Mouse (Mus musculus) liver, postnatal 0 days (tissue): ENCODE data around the gene Mybphl. TPM values are rescaled to one million over a fixed set of nuclear protein-coding genes. Genes with fewer than 3 reads are reported as not detected.

ENCODE experiments used
- ATAC-seq: fragments of 200-750 bp; cut with Nextera tagmentation; 2 replicates; pipeline ENCODE4 v1.8.0; 2017; ENCODE audit warnings: mild to moderate bottlenecking, moderate library complexity
- DNase-seq: peaks from one replicate; pipeline ENCODE4 v3.0.0-alpha.2; 2016
- H3K27ac ChIP-seq: fragments of 300-500 bp; sonication (generic); 2 replicates; pipeline ENCODE4 v1.5.1; 2014; ENCODE audit warnings: antibody characterized with exemption, moderate library complexity, mild to moderate bottlenecking, low read depth
- H3K27me3 ChIP-seq: fragments of 300-500 bp; sonication (generic); 2 replicates; pipeline ENCODE4 v1.6.1; 2014; ENCODE audit warnings: low read length, control low read depth, mixed read lengths; ENCODE audit not compliant: insufficient read depth
- H3K36me3 ChIP-seq: fragments of 300-500 bp; sonication (generic); replicated peaks from 2 replicates; pipeline ENCODE4 v1.6.1; 2014; ENCODE audit warnings: mild to moderate bottlenecking, control low read depth, low read length, moderate library complexity, mixed read lengths; ENCODE audit not compliant: insufficient read depth
- H3K4me1 ChIP-seq: fragments of 300-500 bp; sonication (generic); 2 replicates; pipeline ENCODE4 v1.6.1; 2014; ENCODE audit warnings: antibody characterized with exemption, mild to moderate bottlenecking, control low read depth; ENCODE audit not compliant: insufficient read depth
- H3K4me2 ChIP-seq: fragments of 300-500 bp; sonication (generic); 2 replicates; pipeline ENCODE4 v1.6.1; 2014; ENCODE audit warnings: low read depth, mild to moderate bottlenecking, low read length, moderate library complexity, mixed read lengths
- H3K4me3 ChIP-seq: fragments of 300-500 bp; sonication (generic); 2 replicates; pipeline ENCODE4 v1.5.1; 2014; ENCODE audit warnings: low read depth, low read length
- H3K9ac ChIP-seq: fragments of 300-500 bp; sonication (generic); replicated peaks from 2 replicates; pipeline ENCODE4 v1.6.1; 2014; ENCODE audit warnings: mild to moderate bottlenecking, moderate library complexity
- H3K9me3 ChIP-seq: fragments of 300-500 bp; sonication (generic); 2 replicates; pipeline ENCODE4 v1.6.1; 2016; ENCODE audit warnings: mild to moderate bottlenecking, control low read depth, low read length, mixed read lengths
- CTCF ChIP-seq: sonication (generic); IDR thresholded peaks from 2 replicates; pipeline ENCODE4 v1.5.1; 2016; ENCODE audit warnings: antibody characterized with exemption, low read depth
- EP300 ChIP-seq: IDR thresholded peaks from 2 replicates; pipeline ENCODE4 v1.6.1; 2016; ENCODE audit warnings: antibody characterized with exemption, low read depth, mild to moderate bottlenecking
- WGBS: fragments of 180-500 bp; shearing (Covaris S2); extraction: QIAGEN DNeasy Blood & Tissue Kit; methylation state at CpG from one replicate; pipeline ENCODE4 v1.1.7; 2014; ENCODE audit not compliant: insufficient replicate concordance; 5-methylcytosine and 5-hydroxymethylcytosine counted together
- polyA plus RNA-seq: library from polyadenylated mRNA; unstranded; fragments of >200 nt; fragmentation: Nextera tagmentation; extraction: Ambion mirVana; gene quantifications from 2 replicates; pipeline ENCODE4 v1.2.1, GENCODE M21; 2015

Gene Mybphl
- polyA plus RNA-seq, 1 experiment from 2014 or later, result 0.49 TPM

DNA sequence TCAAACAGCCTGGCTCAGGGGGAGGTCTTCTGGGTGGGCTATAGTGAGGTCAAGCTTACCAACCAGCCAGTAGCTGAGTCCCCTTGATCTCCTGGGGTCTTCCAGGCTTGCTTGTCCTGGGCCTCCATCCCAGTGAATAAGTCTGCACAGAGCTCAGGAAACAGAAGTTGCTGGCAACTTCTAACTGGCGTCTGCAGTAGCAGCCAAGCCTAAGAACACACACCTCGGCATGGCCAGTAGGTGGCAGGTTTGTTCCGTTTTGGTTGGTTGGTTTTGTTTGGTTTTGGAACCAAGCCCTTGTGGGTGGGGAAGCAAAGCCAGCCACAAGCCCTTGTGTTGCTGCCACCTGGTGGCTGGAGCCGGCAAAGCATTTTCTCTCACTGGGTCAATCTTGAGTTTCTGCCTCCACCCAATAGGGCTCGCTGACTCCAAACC is 24.4 kb downstream of the Mybphl start:
- DNase-seq (peak; percentile 96), ATAC-seq (peak; percentile 93)
- H3K4me1 ChIP-seq, result peaks cover 13% of the 10 kb centered on the region
- no peaks in the 10 kb centered on the region for H3K36me3 ChIP-seq
- H3K9ac ChIP-seq, result no peak overlapping the region
- 1% methylated on average over 5 of the region's 5 CpGs for WGBS
- H3K4me2 ChIP-seq, result peak overlapping the region; percentile 50; the same call in 1 of the 2 replicates
- TF ChIP-seq CTCF (peak; percentile 99), EP300 (no peak)
- H3K9me3 ChIP-seq, result no peaks in the 10 kb centered on the region
- no peak overlapping the region for H3K27ac ChIP-seq
- H3K4me3 ChIP-seq, result no peak overlapping the region
- H3K27me3 ChIP-seq, result no peaks in the 10 kb centered on the region

- no peak overlapping the region for H3K27ac ChIP-seq
- H3K4me1 ChIP-seq, result peaks cover 3% of the 10 kb centered on the region; the same call in 1 of the 2 replicates
- ATAC-seq, result no peak
- TF ChIP-seq CTCF (no peak), EP300 (no peak)
- WGBS, result 39% methylated on average over 10 of the region's 10 CpGs
- H3K4me2 ChIP-seq, result peak overlapping the region; percentile 13; the same call in 1 of the 2 replicates
- no peak overlapping the region for H3K4me3 ChIP-seq
- no peaks in the 10 kb centered on the region for H3K9me3 ChIP-seq
- H3K27me3 ChIP-seq, result no peaks in the 10 kb centered on the region
- no peaks in the 10 kb centered on the region for H3K36me3 ChIP-seq
- DNase-seq, result no peak
- H3K9ac ChIP-seq, result no peak overlapping the region
These were observed 27.6 kb downstream of the Mybphl start for GRCm38 (mm10) chr3:108392299-108392698.

DNA sequence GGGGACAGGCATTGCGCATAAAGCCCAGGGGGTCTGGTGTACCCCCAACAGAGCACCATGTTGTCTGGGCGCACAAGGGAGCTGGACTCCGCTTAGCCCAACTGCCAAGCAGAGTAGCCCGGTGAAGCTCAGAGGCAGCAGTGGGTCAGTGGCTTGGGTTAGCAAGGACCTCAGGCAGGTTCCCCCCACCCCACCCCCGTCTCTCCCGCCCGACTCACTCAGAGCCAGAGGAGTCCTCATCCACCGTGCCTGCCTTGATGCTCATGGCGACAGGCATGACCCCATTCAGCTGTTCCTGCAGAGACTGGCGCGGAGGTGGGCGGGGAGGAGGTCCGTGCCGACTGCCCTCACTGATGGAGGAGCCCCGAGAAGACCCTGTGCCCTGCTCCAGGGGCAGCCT is 28.1 kb downstream of the Mybphl start:
- no peak for DNase-seq
- Histone ChIP-seq H3K36me3 (no peaks in the 10 kb centered on the region), H3K9ac (no peak overlapping the region), H3K27ac (no peak overlapping the region), H3K4me2 (0 out of 2 replicates have a peak overlapping the region, but pooled peaks have one; percentile 13), H3K27me3 (no peaks in the 10 kb centered on the region), H3K9me3 (no peaks in the 10 kb centered on the region), H3K4me1 (peaks cover 3% of the 10 kb centered on the region; the same call in 1 of the 2 replicates), H3K4me3 (no peak overlapping the region)
- ATAC-seq, result no peak
- 66% methylated on average over 15 of the region's 15 CpGs for WGBS
- TF ChIP-seq EP300 (no peak), CTCF (no peak)

DNA sequence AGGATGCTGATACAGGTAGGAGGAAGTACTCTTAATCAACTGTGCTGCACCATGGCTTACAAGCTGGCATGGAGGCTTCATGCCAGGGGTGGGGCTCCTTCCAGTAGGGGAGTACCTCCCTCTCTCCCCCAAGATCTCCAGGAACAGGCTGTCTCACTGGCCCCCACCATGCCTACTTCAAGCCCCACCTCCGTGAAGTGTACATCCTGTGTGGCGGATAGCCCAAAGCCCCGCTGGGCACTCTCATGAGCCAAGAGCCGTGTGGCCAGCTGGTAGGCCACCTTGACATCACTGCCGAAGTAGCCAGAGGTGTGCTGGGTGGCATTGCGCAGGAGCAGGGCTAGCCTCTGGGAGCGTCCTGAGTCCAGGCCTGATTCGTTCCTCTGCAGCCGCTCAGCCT is 33.6 kb downstream of the Mybphl start:
- no peak for ATAC-seq
- H3K4me3 ChIP-seq, result no peak overlapping the region
- no peaks in the 10 kb centered on the region for H3K9me3 ChIP-seq
- H3K36me3 ChIP-seq, result no peaks in the 10 kb centered on the region
- H3K4me2 ChIP-seq, result no peak overlapping the region
- H3K4me1 ChIP-seq, result no peaks in the 10 kb centered on the region
- no peak overlapping the region for H3K9ac ChIP-seq
- H3K27ac ChIP-seq, result no peak overlapping the region
- WGBS, result 76% methylated on average over 9 of the region's 9 CpGs
- no peak for TF ChIP-seq EP300
- TF ChIP-seq CTCF, result no peak
- H3K27me3 ChIP-seq, result no peaks in the 10 kb centered on the region
- DNase-seq, result no peak

DNA sequence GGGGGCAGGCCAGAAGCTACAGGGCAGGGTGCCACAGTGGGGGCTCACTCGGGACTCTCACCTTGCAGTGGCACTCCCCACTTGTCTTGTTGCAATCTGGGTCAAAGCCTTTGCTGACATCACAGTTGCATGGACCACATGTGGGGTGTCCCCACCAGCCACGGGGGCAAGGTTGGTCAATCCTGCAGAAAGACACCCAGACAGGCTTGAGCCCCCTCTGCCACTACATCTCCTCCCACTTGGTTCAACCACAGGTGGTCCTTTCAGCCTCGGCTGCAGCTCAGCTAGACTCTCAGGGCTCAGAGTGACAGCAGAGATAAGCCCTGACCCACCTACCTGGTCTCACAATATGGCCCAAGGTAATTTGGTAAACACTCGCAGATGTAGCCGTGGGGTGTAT is 35.7 kb downstream of the Mybphl start:
- 60% methylated on average over 5 of the region's 5 CpGs for WGBS
- Histone ChIP-seq H3K9ac (no peak overlapping the region), H3K27ac (no peak overlapping the region), H3K4me2 (no peak overlapping the region), H3K36me3 (no peaks in the 10 kb centered on the region), H3K4me3 (no peak overlapping the region), H3K9me3 (no peaks in the 10 kb centered on the region), H3K27me3 (no peaks in the 10 kb centered on the region), H3K4me1 (no peaks in the 10 kb centered on the region)
- TF ChIP-seq CTCF, result no peak
- no peak for TF ChIP-seq EP300
- DNase-seq, result no peak
- no peak for ATAC-seq

- Histone ChIP-seq H3K27ac (no peak overlapping the region), H3K4me1 (no peaks in the 10 kb centered on the region), H3K9me3 (no peaks in the 10 kb centered on the region), H3K36me3 (no peaks in the 10 kb centered on the region), H3K4me2 (0 out of 2 replicates have a peak overlapping the region, but pooled peaks have one; percentile 2), H3K27me3 (no peaks in the 10 kb centered on the region), H3K4me3 (no peak overlapping the region), H3K9ac (no peak overlapping the region)
- WGBS, result 37% methylated on average over 22 of the region's 22 CpGs
- peak; percentile 91 for DNase-seq
- peak; percentile 98 for ATAC-seq
- TF ChIP-seq EP300 (no peak), CTCF (peak; percentile 98)
These were observed 37.2 kb downstream of the Mybphl start for GRCm38 (mm10) chr3:108401692-108402527.
